Mouse (Mus musculus) testis, postnatal 10 days (tissue): Measurements from ENCODE around the gene Scgb2b15.
"Not testable (repeated sequence)": the region's sequence is repeated elsewhere in the genome, so short reads cannot be mapped to it uniquely, and the experiment has no call there.

Experiments used
- DNase-seq: peaks from one replicate; pipeline ENCODE4 v3.0.0; 2021; ENCODE audit warnings: low spot score

Scgb2b15 gene

GRCm38 (mm10) chr7:32829562-32829961, at the start of gene Scgb2b15:
TSS of gene Scgb2b15 (minus strand) at chr7:32829662.
- not testable (repeated sequence) for DNase-seq

GRCm38 (mm10) chr7:32836254-32836653, 6.8 kb upstream of the Scgb2b15 start, which contains the start of gene Scgb1b15:
TSS of gene Scgb1b15 (plus strand) at chr7:32836554.
- not testable (repeated sequence) for DNase-seq
